Mouse (Mus musculus): ENCODE data around the gene Ssmem1.

The Ssmem1 gene

DNA sequence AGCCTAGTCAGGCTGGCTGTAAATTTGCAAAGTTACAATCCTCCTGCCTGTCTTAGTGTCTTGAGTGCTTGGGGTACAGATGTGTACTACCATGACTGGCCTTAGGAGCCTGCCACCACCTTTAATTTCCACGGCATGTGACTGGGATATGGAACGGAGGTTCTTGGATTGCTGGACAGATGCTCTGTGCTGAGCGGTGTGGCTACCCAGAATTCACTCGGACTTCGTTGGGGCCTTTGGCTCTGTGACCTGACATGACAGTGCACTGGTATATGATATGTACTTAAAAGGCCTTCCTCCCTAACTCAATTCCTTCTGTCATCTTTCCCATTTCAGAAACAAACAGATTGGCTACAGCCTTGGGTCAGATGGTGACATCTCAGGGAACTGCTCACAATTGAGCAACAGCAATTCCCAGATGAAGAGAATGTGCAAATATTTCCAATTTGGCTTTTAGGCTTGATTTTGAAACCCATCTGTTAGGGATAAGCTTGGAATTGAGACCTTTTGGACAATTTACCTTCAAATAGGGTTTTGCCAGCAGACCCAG, 45.0 kb downstream of the Ssmem1 start:
- DNase-seq (ENCODE audit: low spot score), result peak; percentile 92

DNA sequence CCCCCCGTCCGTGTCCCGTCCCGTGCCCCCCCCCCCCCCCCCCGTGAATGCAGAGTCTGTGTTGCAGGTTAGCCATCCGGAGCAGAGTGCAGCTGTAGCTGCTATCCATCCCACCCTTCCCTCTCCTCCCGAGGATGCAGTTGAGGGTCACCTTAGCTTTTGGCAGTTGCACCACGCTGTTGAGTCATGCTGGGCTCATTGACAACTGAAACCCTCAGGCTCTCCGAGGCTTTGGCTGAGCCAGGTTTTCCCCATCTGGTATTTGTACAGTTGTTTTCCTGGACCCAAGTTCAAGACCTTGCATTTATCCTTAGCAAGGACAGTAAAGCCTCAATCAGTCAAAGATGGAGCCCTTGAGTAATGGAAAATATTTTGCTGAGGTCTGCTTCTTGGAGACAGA, 46.4 kb downstream of the Ssmem1 start:
- DNase-seq (ENCODE audit: low spot score), result peak; percentile 87

DNA sequence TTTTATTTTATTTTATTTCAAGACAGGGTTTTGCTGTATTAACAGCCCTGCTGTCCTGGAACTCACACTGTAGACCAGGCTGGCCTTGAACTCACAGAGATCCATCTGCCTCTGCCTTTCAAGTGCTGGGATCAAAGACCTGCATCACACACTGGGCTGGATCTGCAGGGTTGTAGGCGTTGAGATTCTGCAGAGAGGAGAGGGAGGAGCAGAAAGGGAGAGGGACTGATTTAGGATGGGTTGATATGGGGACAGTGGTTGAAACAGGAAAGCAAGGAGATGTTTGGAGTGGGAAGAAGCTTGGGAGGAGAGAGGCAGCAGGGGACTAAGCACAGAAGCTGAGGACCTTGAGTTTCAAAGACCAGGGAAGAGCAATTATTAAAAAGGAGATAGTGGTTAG, 50.1 kb downstream of the Ssmem1 start:
- no peak for DNase-seq (ENCODE audit: low spot score)

DNA sequence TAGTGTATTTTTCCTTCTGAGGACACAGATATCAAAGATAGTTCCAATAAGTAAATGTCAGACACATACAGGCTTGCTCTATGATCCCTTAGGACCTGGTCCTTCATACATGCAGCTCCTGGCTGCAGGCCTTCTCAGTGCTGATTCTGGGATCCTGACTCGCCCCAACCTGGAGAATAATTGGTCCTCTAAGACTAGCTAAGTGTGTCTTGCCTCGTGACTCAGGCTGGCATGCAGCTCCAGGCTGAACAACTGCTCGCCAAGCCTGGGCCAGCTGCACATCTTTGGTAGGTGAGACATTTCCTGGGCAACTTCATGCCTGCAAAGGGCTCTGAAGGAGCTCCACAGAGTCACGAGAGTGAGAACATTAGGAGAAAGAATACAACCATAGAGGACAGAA, 52.5 kb downstream of the Ssmem1 start:
- DNase-seq (ENCODE audit: low spot score), result no peak

DNA sequence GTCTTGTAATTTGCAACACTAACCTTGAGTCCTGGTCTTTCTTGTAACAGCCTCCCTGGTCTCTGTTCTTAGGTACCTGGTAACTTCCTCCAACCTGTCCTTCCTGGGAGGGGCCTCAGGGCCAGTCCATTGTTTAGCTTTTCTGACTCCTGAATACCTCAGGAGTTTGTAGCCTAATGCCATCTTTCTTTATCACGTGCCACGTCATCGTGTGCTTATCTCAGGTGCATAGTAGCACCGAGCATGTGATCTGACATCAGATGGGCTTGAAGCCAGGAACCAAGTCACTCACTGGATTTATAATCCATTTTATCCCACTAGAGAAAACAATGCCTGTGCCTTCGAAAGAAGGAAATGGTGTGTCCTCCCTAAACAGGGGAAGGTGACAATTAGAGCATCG, 53.9 kb downstream of the Ssmem1 start:
- DNase-seq (ENCODE audit: low spot score), result no peak

DNA sequence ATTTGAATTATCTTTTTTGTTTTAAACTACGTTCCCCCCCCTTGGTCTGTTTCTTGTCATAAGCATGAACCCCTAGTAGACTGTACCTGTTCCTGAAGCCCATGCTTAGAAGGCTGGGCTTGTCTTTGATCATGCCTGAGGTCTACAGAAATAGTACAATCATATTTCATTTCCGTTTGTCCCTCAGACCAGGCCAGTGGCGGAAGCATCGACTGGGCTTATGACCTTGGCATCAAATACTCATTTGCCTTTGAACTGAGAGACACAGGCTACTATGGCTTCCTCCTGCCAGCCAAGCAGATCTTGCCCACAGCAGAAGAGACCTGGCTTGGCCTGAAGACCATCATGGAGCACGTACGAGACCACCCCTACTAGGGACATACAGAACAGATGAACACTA, 54.4 kb downstream of the Ssmem1 start:
- DNase-seq (ENCODE audit: low spot score), result no peak

DNA sequence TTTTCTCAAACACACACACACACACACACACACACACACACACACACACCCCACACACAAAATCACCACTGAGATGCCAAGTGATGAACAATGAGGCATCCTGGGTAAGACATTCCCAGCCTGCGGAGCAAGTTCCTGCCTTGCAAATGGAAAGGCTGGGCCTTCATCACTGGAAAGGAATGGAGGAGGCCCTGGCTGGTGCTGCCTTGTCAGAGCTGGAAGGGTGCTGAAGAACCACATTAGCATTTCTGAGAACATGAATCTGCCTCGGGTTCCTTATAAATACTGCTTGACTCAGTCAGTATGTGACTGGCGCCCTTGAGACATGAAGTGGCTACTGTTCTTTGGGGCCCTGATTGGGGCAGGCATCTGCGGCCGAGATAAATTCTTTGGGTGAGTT, 58.4 kb downstream of the Ssmem1 start, which contains the start of gene Cpa4:
Cpa4 (plus strand) TSS at position 301 of the 400 bp plus-strand sequence.
- DNase-seq (ENCODE audit: low spot score), result no peak

DNA sequence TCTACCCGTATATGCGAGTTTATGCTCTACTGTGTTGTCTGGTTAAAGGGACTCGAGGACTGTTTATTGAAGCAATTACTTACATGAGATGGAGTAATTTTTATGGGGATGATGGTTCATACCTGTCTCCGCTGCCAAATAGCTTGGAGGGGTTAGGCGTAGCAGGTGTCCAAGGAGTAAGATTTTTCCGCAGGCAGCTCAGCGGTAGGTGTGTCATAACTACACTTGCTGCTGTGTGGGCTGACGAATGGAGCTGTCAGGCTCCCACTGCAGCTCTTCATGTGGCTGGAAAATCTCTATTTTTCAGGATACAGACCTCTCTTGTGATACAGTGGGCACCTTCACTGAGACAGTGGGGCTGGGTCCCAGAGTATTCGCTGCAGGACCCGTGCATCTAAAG, 59.7 kb downstream of the Ssmem1 start:
- no peak for DNase-seq (ENCODE audit: low spot score)
